Mouse (Mus musculus) kidney, postnatal 14 days (tissue): ENCODE results near the gene Slc9b2.
A peak's percentile ranks its signal among the peaks of the same experiment; 100 is the strongest.

Experiments used
- DNase-seq: peaks from one replicate; pipeline ENCODE4 v3.0.0; 2022; ENCODE audit warnings: mixed read lengths

Slc9b2 gene

DNA sequence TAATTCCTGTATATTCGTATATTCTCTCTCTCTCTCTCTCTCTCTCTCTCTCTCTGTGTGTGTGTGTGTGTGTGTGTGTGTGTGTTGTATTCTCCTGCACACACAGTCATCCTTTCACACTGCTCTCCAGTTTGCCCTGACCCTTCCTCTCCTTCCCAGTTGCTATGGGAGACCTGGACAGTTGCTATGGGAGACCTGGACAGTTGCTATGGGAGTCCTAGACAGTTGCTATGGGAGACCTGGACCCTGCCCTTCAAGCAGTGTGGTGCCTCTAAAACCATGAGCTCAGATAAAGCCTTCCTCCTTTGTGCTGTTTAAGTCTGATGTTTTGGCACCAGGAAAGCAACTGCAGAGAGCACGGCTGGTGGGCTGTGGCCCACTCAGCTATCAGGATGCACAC, 6.2 kb downstream of the Slc9b2 start:
- DNase-seq: no peak

DNA sequence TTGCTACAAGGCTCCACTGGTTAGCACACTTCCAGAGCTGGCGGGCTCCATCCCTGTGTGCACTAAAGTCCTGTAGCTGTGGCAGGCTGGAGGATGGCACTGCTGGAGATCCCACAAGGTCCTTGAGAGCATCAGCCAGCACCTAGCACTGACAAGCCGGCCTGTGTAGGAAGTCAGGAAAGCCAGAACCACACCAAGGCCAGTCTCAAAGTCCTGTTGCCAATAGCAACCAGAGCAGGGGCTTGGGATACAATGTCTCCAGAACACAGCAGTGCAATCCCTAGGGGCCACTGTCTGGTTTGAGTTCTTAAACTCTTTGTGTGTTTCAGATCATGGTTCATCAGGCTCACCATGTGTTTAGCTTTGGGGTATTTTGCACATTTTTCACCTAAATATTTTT, 7.3 kb downstream of the Slc9b2 start:
- no peak for DNase-seq

DNA sequence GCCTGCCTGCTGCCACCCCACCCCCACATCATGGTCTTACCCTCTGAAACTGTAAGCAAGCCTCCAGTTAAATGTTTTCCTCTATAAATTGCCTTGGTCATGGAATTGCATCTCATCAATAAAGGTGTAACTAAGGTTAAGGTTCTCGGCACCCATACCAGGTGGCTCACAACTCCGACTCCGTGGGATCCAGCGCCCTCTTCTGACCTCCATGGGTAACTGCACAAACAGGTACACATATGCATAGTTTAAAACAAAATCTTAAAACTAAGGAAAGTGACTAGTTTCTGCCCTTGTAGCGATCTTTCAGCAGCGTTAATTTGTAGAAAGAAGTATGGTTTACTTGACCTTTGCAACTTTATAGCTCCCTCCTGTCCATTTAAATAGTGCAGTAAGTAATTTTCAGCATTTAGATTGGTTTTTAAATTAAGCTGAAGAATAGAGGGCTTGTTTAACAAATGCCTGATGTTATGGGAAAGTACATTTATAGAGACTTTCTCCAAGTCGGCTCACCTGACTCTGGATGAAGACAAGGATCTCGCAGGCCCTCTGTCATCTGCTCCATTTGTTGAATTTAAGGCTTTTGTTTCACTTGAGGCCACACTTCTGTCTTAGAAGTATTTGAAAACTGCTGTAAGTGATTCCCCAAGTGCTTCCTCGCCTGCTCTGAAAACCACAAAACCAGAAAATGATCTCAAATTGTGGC, 8.4 kb downstream of the Slc9b2 start:
- no peak for DNase-seq

DNA sequence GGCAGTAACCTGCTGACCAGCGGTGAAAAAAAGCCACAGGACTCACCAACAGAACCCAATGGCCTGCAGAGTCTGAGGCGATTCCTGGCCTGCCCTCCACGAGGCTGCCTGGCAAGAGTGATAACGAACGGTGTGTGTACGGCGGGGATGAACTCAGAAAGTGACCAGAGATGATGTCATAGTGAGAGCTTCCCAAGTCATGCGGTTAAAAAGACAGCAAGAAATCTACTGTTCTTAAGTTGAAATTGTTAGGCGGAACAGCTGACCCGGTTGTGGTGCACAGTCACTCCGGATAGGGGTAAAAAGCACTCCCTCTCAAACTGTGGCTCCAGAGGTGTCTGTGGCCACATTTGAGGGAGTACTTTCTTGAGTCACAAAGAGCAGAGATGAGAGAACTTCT, 10.8 kb downstream of the Slc9b2 start:
- no peak for DNase-seq

DNA sequence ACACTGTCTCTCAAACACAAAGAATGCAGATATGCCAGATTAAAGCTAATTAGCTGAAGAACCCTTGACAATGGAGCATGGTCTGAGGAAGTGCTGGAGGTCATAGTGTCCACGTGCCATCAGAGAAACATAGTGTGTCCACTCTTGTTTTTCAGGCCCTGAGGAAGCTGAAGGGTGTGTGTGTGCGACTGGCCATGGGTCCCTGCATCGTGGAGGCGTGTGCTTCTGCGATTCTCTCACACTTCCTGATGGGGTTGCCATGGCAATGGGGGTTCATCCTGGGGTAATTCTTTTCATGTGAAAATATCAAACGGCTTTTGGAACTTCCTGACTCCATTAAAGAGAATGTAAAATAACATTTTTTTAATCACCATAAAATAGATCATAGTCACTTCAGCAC, 16.9 kb downstream of the Slc9b2 start:
- no peak for DNase-seq

DNA sequence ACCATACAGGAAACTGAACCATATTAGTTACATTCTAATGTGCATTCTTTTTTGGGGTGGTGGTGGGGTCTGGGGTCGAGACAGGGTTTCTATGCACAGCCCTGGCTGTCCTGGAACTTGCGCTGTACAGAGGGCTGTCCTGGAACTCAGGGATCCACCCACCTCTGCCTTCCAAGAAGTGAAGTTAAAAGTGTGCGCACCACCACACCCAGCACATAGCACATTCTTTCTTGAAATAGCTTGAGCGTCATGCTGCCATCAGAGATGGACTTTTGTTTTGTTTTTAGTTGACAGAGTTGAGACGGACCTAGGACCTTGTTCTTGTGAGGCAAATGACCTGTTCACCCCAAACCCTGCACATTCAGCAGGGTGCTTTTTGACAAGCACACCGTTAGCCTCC, 19.7 kb downstream of the Slc9b2 start:
- DNase-seq: no peak

DNA sequence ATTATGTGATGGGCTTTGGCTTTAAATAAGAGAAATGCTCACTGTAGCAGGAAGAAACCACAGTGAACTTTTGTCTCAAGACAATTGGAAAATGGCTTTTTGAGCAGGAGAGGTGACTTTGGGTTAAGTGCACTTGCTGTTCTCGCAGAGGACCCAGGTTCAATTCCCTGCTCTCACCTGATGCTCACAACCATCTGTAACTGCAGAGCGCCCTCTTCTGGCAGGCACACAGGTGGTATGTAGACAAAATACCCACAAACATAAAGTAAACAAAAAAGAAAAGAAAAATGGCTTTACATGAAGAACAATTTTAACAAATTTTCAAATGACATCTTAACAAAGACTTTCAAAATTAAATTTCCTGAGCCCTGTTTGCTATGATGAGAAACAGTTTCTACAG, 20.1 kb downstream of the Slc9b2 start:
- no peak for DNase-seq

DNA sequence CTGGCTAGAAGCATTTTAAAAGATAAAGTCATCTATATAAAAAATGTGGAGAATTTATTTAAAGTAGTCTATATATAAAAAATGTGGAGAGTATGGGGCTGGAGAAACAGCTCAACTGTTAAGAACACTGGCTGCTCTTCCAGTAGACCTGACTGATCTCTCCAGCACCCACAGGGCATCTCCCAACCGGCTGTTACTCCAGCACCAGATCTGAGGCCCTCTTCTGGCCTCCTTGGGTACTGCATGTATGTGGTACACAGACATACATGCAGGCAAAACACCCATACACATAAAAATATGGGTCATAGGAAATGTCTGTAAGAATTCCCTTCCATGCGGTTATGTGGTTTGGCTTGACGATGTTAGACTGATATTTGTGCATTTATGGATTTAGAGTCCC, 21.1 kb downstream of the Slc9b2 start:
- DNase-seq: peak; percentile 64

DNA sequence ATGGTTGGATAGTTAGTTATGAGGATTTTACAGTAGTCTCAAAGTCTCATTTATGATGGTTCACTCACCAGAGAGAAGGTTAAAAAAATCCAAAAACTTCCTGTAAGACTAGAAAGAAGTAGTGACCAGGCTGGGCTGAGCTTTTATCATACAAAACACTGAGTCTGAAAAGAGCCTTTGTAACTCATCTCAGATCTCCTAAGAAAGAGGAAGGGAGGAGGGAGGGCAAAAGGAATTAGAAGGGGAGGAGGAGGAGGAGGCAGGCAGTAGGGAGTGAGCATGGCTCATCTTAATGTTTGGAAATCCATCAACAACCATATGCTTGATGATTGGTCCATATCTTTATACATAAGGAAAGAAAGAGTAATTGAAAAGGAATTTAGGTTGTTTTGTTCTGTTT, 25.2 kb downstream of the Slc9b2 start:
- no peak for DNase-seq

DNA sequence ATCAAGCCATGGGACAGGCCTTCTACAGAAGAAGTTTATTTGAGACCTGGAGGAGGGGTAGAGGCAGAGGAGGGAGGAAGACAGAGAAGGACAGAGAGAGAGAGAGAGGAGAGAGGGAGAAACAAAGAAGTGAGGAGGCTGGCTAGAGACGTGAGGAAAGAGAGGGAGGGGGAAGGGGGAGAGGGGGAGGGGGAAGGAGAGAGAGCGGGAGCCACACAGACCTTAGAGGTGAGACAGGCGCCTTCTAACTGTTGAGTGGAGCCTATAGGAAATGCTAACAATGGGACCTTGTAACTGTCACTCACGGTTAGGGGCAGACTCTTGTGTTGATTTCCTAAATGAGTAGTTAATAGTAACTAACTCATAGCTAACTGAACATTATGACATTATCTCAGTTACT, 26.3 kb downstream of the Slc9b2 start:
- no peak for DNase-seq

DNA sequence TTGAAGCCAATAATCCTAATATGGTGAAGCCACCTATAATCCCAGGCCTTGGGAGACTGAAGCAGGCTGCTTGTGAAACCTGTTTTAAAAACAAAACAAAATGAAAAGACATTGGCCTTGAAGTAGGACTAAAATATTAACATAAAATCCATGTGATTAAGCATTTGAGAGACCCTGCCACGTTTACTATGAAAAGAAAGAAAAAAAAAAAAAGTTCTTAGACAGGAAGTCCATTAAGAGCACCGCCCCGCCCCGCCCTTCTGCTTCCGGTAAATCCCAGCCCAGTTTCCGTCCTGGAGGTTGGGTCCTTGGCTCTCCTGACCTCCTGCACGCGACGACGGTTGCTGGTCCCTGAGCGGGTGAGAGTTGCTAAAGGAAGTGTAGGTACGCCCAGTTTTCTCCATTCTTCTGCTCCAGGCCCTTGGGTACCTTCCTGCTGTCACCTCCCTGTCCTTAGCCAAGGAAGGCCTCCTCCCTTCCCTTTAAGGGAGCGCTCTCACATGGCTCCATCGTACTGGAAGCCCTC, 40.3 kb downstream of the Slc9b2 start, which contains the start of gene Slc9b1:
Slc9b1 (plus strand) TSS at position 291 of the 526 bp plus-strand sequence.
- no peak for DNase-seq

DNA sequence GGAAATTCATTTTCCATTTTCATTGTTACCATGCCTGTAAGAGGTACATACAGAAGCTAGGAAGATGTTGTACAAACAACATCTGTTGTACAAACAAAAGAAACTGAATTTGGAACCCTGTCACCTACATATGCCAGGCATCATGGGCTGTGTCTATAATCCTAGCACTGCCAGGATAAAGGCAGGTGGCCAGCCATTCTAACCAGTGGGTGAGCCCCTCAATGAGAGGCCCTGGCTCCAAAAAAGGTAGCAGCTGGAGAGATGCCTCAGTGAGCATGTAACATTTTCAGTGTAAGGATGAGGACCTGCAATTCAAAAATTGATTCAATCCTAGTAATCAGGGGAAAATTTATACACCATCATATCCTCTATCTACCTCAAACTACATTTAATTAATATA, 41.5 kb downstream of the Slc9b2 start:
- DNase-seq: no peak

DNA sequence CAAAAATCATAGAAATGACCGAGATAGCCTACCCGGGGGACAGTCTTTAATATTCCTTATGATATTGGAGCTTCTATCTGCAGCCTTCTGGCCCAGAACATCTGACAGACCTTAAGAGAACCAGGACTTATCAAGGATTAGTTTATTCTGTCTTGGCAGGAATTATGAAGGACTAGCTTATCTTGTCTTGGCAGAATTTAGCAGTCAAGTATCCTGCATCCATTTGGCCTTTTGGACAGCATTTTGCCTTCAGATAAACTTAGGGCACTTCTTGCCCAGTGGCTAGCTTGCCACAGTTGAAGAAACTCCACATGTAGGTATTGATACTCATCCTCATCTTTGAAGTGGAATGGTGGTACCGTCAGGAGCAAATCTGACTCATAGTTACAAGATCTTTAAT, 44.4 kb downstream of the Slc9b2 start:
- no peak for DNase-seq

DNA sequence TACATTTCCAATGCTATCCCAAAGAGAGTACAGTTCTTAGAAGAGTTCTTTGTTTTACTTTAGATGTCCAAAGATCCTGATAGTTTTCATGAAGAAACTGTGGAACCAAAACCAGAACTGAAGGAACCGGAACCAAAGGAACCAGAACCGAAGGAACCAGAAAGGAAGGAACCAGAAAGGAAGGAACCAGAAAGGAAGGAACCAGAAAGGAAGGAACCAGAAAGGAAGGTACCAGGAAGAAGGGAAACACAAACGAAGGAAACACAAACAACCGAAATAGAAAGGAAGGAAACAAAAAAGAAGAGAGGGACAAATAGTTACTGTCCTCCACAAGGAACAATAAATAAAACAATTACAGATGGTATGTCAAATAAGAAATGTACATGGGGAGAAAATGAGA, 49.9 kb downstream of the Slc9b2 start:
- no peak for DNase-seq

DNA sequence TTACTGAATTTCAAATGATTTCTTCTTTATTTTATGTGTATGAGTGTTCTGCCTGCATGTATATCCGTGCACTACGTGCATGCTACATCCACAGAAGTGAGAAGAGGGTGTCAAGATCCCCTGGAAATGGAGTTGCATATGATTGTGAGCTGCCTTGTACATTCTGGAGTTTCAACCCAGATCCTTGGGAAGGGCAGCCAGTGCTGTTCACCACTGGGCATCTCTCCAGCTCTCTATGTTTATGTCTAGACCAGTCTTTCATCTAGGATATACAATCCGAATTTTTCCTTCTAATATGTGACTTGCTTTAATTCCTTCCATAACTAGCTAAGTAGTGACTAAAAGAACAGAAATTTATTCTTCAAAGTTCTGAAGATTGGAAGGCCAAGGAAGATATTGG, 68.3 kb downstream of the Slc9b2 start:
- DNase-seq: no peak

DNA sequence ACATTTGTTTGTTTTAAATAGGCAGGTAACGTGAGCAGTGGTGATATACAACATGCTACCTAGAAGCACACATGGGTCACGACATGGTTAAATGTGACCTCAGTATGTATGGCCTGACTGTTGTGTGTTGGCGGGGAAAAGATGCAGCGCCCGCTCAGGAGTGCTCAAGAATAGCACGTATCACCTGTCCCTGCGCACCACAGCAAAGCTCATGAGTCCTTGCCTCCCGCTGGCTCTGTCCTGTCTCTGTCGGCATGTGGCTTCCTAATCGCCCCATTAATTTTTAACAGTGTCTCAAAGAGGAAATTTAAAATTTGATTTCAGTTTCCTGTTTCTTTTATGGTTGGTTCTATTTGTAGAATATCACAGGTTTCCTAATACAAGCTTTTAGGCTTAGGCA, 69.9 kb downstream of the Slc9b2 start:
- no peak for DNase-seq

DNA sequence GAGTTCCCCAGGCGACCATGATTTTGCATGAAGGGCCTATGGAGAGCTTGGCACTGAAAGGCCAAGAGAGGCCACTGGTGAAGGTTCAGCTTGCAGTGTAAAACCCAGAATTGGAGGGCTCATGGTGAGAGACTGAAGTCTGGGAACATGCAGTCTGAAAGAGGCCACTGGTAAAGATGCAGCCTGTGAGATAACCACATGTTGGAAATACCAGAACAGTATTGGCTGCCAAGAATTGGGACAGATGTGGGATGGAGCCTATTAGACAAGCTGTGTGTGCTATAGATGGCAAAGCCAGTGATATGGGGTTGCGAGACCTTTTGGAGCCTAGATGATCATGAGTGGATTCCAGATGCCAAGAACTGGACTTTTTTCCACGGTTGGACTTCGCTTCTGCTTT, 72.4 kb downstream of the Slc9b2 start:
- no peak for DNase-seq

DNA sequence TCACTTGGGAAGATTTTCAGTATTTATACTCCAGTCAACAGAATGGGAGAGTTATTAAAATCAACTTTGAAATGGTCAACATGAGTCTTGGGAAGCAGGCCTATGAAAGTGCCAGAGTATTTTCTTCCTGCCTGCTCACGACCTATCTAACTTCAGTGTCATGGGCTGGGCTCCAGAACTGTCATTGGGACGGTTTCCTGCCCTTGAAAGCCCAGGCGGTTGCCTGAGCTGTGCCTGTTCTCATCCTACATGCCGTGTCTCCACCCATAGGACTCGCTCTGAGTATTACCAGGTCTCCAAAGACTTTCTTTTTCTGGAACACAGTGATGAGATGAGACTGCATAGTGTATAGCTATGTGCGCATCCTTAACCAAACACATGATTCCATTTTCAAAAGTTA, 85.7 kb downstream of the Slc9b2 start:
- DNase-seq: peak; percentile 36
